Mouse (Mus musculus) lung, postnatal 25 days (tissue): ENCODE measurements around the gene Olfr679.
"Not testable (repeated sequence)": the region's sequence is repeated elsewhere in the genome, so short reads cannot be mapped to it uniquely, and the experiment has no call there.

ENCODE experiments used
- DNase-seq: peaks from one replicate; pipeline ENCODE4 v3.0.0; 2022; ENCODE audit warnings: low spot score

Olfr679 gene

DNA sequence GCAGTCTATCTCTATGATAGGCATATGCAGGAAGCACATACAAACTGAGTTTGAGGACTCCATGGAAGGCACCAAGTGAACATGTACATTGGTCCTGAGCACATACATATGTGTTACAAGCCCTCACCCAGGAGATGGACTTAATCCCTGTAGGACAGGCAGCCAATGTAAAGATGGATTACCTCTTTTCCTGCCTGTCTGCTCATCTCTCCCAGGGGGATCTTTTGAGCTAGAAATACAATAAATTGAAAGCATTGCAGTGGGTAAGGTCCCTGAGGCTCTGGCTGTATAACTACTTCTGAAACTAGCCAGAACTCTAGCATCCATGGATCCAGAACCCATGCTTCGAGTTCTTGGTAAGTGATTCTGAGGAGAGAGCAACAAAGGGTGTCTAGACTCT lies at the start of gene Olfr679:
Gene Olfr679 (plus strand): TSS at position 301 of the 400 bp plus-strand sequence.
- no peak for DNase-seq

DNA sequence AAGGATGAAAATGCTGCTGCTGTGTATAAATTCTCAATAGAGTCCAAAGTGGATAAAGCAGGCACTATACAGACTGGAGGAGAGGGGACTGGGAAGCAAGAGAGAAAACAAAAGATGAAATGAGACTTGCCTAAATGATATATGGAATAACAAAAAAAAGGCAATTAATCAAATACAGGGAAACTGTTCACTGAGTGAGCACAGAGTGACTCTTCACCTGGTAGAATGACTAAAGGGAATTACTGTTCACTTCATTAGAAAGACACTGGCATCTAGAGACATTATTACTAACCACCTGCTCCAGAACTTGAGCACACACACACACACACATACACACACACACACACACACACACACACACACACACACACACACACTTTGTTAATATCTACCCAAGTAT lies 48.6 kb upstream of the Olfr679 start, which contains the start of gene Olfr676:
Gene Olfr676 (plus strand): TSS at position 301 of the 400 bp plus-strand sequence.
- DNase-seq: no peak

DNA sequence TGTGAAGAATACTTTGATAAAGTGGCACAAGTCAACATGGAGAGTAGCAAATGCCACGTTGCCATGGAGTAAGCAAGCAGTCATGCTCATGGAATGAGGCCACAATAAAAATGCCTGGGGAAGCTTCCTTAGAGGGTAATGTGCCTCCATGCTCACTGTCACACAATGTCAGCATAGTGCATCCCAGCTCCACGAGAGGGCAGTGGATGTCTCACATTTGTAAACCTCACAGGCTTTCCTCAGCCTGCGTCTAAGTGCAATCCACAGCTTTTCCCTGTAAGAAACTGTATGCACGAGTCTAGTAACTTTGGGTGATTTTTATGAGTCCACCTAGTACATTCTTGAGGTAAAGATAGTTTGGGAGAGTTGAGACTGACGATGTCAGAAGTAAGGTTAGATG lies 47.2 kb upstream of the Olfr679 start:
- not testable (repeated sequence) for DNase-seq

- DNase-seq: no peak
These were observed 22.1 kb upstream of the Olfr679 start for GRCm38 (mm10) chr7:105058951-105059350.

DNA sequence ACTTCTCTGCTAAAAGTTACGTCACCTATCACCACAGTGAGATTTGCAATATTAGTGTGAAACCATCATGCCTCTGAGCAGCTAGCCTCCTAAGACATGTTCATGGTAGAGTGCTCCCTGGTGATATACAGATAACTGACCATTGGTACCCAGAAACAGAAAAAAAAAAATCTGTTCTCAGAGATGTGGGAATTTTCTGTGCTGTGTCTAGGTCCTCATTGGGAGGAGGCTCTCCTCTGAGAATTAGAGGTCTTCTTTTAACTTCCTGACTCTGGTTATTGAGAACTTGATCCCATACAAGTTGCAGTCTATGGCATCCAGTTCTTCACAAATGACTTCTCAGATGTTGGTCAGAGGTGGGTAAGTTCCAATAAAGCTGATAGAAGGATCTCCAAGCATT lies 16.8 kb upstream of the Olfr679 start, which contains the start of gene Olfr678:
Gene Olfr678 (plus strand): TSS at position 301 of the 400 bp plus-strand sequence.
- DNase-seq: no peak

DNA sequence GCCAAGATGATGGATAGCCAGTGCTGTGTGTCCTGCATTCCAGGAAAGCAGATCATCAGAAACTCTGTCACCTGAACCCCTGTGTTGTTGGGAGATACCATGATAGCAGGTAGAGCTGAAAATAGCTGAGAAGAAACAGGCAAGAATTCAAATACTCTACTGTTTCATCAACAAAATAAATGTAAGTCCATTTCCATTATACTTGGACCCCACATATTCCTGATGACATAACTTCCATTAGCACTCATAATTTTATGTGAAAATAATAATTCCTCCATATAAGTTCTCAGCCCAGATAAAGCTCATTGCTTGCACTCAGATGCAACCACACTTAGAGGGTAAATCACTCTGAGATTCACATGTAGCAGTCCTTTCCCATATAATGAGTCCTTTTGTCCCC lies 11.7 kb downstream of the Olfr679 start, which contains the start of gene Olfr680-ps1:
Gene Olfr680-ps1 (minus strand): TSS at position 101 of the 400 bp plus-strand sequence.
- not testable (repeated sequence) for DNase-seq

DNA sequence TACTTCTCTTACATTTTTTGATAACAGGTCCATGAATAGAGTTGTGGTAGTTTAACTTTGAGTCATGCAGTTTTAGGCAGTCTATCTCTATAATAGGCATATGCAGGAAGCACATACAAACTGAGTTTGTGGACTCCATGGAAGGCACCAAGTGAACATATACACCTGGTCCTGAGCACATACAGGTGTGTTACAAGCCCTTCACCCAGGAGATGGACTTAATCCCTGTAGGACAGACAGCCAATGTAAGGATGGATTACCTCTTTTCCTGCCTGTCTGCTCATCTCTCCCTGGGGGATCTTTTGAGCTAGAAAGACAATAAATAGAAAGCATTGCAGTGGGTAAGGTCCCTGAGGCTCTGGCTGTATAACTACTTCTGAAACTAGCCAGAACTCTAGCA lies 35.5 kb downstream of the Olfr679 start, which contains the start of gene Olfr681:
Gene Olfr681 (plus strand): TSS at position 301 of the 400 bp plus-strand sequence.
- DNase-seq: no peak
